Mouse (Mus musculus) C2C12 (cell line): ENCODE measurements around the gene Casp6.

ENCODE experiments used
- CTCF ChIP-seq: IDR thresholded peaks from one replicate; pipeline ENCODE4 v1.5.1; 2011; ENCODE audit not compliant: control insufficient read depth, insufficient read depth, insufficient read length
- MAX ChIP-seq: IDR thresholded peaks from one replicate; pipeline ENCODE4 v1.6.1; 2011; ENCODE audit warnings: mild to moderate bottlenecking, control low read depth
- MYOD1 ChIP-seq: IDR thresholded peaks from one replicate; pipeline ENCODE4 v1.6.1; 2011; ENCODE audit warnings: low read depth; ENCODE audit not compliant: control insufficient read depth, insufficient read length

GRCm38 (mm10) chr3:129962533-129962932, 61.3 kb downstream of the Casp6 start:
- TF ChIP-seq CTCF (no peak), MYOD1 (no peak), MAX (no peak)
